Mouse (Mus musculus): ENCODE measurements at regions not wholly inside any gene's neighbourhood (a gene's known extent, or its start where the extent isn't known, plus 50 kb on each side); places are given as distances from the start of the nearest gene placed in this dataset.

DNA sequence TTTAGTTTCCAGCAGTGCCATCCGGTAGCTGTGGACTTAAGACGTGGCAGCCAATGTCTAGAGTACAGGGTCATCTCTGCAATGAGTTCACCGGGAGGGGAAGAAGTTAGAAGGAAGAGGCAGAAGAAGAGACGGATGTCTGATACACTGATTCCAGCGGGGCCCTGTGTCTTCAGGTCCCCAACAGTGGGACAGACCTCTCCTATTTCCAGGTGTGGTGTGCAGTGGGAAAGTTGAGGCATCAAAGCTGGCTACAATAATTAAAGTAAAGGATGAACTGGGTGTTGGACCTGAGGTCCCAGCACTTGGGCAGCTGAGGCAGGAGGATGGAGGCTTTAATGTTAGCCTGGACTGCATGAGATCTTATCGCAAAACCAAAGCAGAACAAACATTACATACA, 70.1 kb upstream of the Psmd7 start:
- no peak for TF ChIP-seq CTCF (IDR thresholded peaks at IDR 0.05; ENCODE audit: low read depth, low read length)
- TF ChIP-seq POLR2A (IDR thresholded peaks at IDR 0.05; ENCODE audit: extremely low read depth, insufficient read depth, low read length) = no peak
